Mouse (Mus musculus) brain, embryonic 14.5 days (tissue): ENCODE measurements at regions not wholly inside any gene's neighbourhood (a gene's known extent, or its start where the extent isn't known, plus 50 kb on each side); places are given as distances from the start of the nearest gene placed in this dataset.

Source experiments
- CTCF ChIP-seq: fragments of 200-500 bp; IDR thresholded peaks from 2 replicates; pipeline ENCODE4 v1.5.1; 2012; ENCODE audit warnings: inconsistent platforms, mild to moderate bottlenecking, moderate library complexity, borderline replicate concordance; ENCODE audit not compliant: insufficient read depth, insufficient read length; ENCODE audit errors: extremely low read depth
- POLR2A ChIP-seq: fragments of 200-500 bp; IDR thresholded peaks from 2 replicates; pipeline ENCODE4 v1.6.1; 2012; ENCODE audit warnings: mild to moderate bottlenecking, inconsistent platforms, borderline replicate concordance; ENCODE audit not compliant: poor library complexity, insufficient read depth, insufficient read length, severe bottlenecking; ENCODE audit errors: extremely low read depth

DNA sequence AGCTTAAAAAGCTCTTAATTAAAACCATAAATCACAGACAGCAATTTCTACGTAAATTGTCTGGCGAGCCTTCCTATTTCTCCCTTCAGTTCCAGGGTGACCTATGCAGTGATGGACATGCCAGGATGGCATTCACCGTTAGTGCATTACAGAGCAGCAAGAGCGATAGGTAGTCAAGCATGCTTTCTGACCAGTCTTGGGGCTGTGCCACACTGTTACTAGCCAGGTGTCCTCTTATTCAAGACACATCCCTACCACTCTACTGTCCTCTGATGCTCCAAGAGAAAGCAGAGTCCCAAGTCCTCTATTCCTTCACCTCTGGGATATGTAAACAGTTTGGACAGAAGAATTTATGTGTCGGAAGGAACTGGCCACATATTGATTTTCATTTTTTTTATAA is 194.9 kb upstream of the Ppp2r2d start:
- TF ChIP-seq CTCF (no peak), POLR2A (no peak)
